Mouse (Mus musculus) neural tube, postnatal 0 days (tissue): Measurements from ENCODE around the gene Gm21964. TPM values are rescaled to one million over a fixed set of nuclear protein-coding genes. Genes with fewer than 3 reads are reported as not detected.

Source experiments
- polyA plus RNA-seq: library from polyadenylated mRNA; unstranded; fragments of >200 nt; fragmentation: Nextera tagmentation; extraction: Ambion mirVana; gene quantifications from 2 replicates; pipeline ENCODE4 v1.2.1, GENCODE M21; 2015

Gm21964 gene
- not detected in 2 replicates for polyA plus RNA-seq

DNA sequence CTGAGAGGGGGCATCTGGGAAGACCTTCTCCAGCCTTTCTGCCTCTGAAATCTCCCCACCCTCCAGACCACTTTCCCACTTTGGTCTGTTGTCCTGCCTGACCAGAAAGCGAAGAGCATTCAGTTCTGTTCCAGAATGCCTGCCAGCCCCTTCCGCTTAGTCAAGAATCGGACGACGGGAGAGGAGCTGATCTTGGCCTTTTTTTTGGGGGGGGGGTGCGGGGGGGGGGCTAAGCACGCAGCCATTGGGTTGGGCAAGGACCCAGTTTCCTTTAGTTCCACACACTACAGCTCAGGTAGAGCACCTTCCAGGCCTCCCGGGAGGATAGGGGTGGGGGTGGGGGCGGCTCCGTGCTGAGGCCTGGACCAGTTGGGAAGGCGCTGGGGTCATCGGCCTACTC lies at the start of gene Gm21964:
Gene Gm21964 (plus strand): TSS at position 301 of the 400 bp plus-strand sequence.

GRCm38 (mm10) chr8:110079282-110080221 lies 21.5 kb upstream of the Gm21964 start, which contains the start of gene Zfp612:
Zfp612 (plus strand) TSS chr8:110079746.

DNA sequence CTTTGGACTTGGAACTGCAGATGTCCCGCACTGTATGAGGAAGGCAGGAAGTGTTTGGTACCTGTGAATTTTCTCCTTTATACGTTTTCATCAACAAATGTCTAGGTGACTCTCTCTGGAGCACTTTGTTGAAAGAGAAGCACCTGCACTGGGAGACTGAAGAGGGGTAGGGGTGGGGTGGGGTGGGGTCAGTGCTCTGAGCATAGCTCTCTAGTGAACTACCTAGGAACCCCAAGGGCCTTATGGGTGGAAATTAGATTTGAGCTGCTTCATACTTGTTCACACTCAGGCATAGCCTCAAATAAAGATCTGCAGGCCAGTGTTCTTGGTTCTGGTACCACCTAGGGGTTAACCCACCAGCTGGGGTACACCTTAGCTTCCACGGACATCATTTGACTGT lies 1.6 kb downstream of the Gm21964 start, which contains the start of gene Gm17720:
Gene Gm17720 (minus strand): TSS at position 101 of the 400 bp plus-strand sequence.

Other genes starting within 250 kb of the Gm21964 start
- gene Phlpp2, start 232.7 kb upstream of the Gm21964 start, polyA plus RNA-seq: 4.2 and 5.0 TPM in 2 replicates
- 1.6 and 1.7 TPM in 2 replicates for gene Marveld3, start 139.0 kb upstream of the Gm21964 start, polyA plus RNA-seq
- not detected in 2 replicates for gene Tat, start 110.8 kb upstream of the Gm21964 start, polyA plus RNA-seq
- not detected in 2 replicates for gene Chst4, start 61.5 kb upstream of the Gm21964 start, polyA plus RNA-seq
- 17.2 and 19.5 TPM in 2 replicates for gene Zfp612, start 21.5 kb upstream of the Gm21964 start, polyA plus RNA-seq
- gene Gm17720, start 1.5 kb downstream of the Gm21964 start, polyA plus RNA-seq: not detected in 2 replicates
- gene Calb2, start 67.0 kb downstream of the Gm21964 start, polyA plus RNA-seq: 96.3 and 111 TPM in 2 replicates
- gene Cmtr2, start 114.5 kb downstream of the Gm21964 start, polyA plus RNA-seq: 5.9 and 6.3 TPM in 2 replicates
- 0.22 and 0.46 TPM in 2 replicates for gene Hydin, start 165.8 kb downstream of the Gm21964 start, polyA plus RNA-seq